Mouse (Mus musculus) lung, embryonic 14.5 days (tissue): ENCODE data around the gene Grip1. TPM values are rescaled to one million over a fixed set of nuclear protein-coding genes. Genes with fewer than 3 reads are reported as not detected.

Experiments used
- ATAC-seq: fragments of 200-750 bp; cut with Nextera tagmentation; 2 replicates; pipeline ENCODE4 v1.8.0; 2017; ENCODE audit warnings: mild to moderate bottlenecking, moderate TSS enrichment, moderate library complexity; ENCODE audit not compliant: insufficient read depth
- DNase-seq: peaks from one replicate; pipeline ENCODE4 v3.0.0-alpha.2; 2015
- H3K27ac ChIP-seq: fragments of 300-500 bp; sonication (generic); 2 replicates; pipeline ENCODE4 v1.5.1; 2014; ENCODE audit warnings: low read depth, mild to moderate bottlenecking, moderate library complexity
- H3K27me3 ChIP-seq: fragments of 300-500 bp; sonication (generic); 2 replicates; pipeline ENCODE4 v1.6.1; 2014; ENCODE audit warnings: low read length, control low read depth; ENCODE audit not compliant: insufficient read depth
- H3K36me3 ChIP-seq: fragments of 300-500 bp; sonication (generic); 2 replicates; pipeline ENCODE4 v1.6.1; 2014; ENCODE audit warnings: control low read depth; ENCODE audit not compliant: insufficient read depth
- H3K4me1 ChIP-seq: fragments of 300-500 bp; sonication (generic); 2 replicates; pipeline ENCODE4 v1.6.1; 2014; ENCODE audit warnings: antibody characterized with exemption, control low read depth; ENCODE audit not compliant: insufficient read depth
- H3K4me2 ChIP-seq: fragments of 300-500 bp; sonication (generic); 2 replicates; pipeline ENCODE4 v1.6.1; 2014; ENCODE audit warnings: mild to moderate bottlenecking
- H3K4me3 ChIP-seq: fragments of 300-500 bp; sonication (generic); 2 replicates; pipeline ENCODE4 v1.5.1; 2014; ENCODE audit warnings: low read depth, low read length
- H3K9ac ChIP-seq: fragments of 300-500 bp; sonication (generic); 2 replicates; pipeline ENCODE4 v1.6.1; 2014
- H3K9me3 ChIP-seq: fragments of 300-500 bp; sonication (generic); 2 replicates; pipeline ENCODE4 v1.6.1; 2016; ENCODE audit warnings: low read depth, low read length, control low read depth
- CTCF ChIP-seq: IDR thresholded peaks from 2 replicates; pipeline ENCODE4 v1.5.1; 2016; ENCODE audit warnings: antibody characterized with exemption, low read depth
- WGBS: fragments of 180-500 bp; shearing (Covaris S2); extraction: QIAGEN DNeasy Blood & Tissue Kit; methylation state at CpG from one replicate; pipeline ENCODE4 v1.1.7; 2014; 5-methylcytosine and 5-hydroxymethylcytosine counted together
- polyA plus RNA-seq: library from polyadenylated mRNA; unstranded; fragments of >200 nt; fragmentation: Nextera tagmentation; extraction: Ambion mirVana; gene quantifications from 2 replicates; pipeline ENCODE4 v1.2.1, GENCODE M21; 2014

Gene Grip1
- polyA plus RNA-seq, 1 experiment from 2014 or later = 2.6 TPM

GRCm38 (mm10) chr10:119423821-119424534, 29.7 kb upstream of the Grip1 start:
- no peaks in the 10 kb centered on the region for H3K27me3 ChIP-seq
- H3K9ac ChIP-seq = no peak overlapping the region
- no peaks in the 10 kb centered on the region for H3K4me1 ChIP-seq
- no peak for ATAC-seq
- no peak for TF ChIP-seq CTCF
- H3K4me3 ChIP-seq = no peak overlapping the region
- 80% methylated on average over 11 of the region's 11 CpGs for WGBS
- no peaks in the 10 kb centered on the region for H3K36me3 ChIP-seq
- DNase-seq = peak; percentile 13
- no peak overlapping the region for H3K27ac ChIP-seq
- no peaks in the 10 kb centered on the region for H3K9me3 ChIP-seq
- H3K4me2 ChIP-seq = no peak overlapping the region

GRCm38 (mm10) chr10:119427653-119428052, 26.0 kb upstream of the Grip1 start:
- H3K4me1 ChIP-seq = no peaks in the 10 kb centered on the region
- no peak overlapping the region for H3K4me2 ChIP-seq
- no peak for ATAC-seq
- no peak for DNase-seq
- H3K36me3 ChIP-seq = no peaks in the 10 kb centered on the region
- WGBS = 88% methylated on average over 7 of the region's 7 CpGs
- TF ChIP-seq CTCF = no peak
- no peak overlapping the region for H3K9ac ChIP-seq
- no peaks in the 10 kb centered on the region for H3K27me3 ChIP-seq
- H3K27ac ChIP-seq = no peak overlapping the region
- no peak overlapping the region for H3K4me3 ChIP-seq
- no peaks in the 10 kb centered on the region for H3K9me3 ChIP-seq

- Histone ChIP-seq H3K27me3 (no peaks in the 10 kb centered on the region), H3K4me2 (no peak overlapping the region), H3K9me3 (no peaks in the 10 kb centered on the region), H3K27ac (no peak overlapping the region), H3K9ac (no peak overlapping the region), H3K4me1 (no peaks in the 10 kb centered on the region), H3K36me3 (no peaks in the 10 kb centered on the region), H3K4me3 (no peak overlapping the region)
- ATAC-seq (no peak), DNase-seq (no peak)
- no peak for TF ChIP-seq CTCF
- WGBS = 63% methylated on average over 7 of the region's 7 CpGs
Observed at GRCm38 (mm10) chr10:119428106-119428505, 25.5 kb upstream of the Grip1 start.

- ATAC-seq = no peak
- H3K27me3 ChIP-seq = no peaks in the 10 kb centered on the region
- no peak overlapping the region for H3K4me3 ChIP-seq
- no peak overlapping the region for H3K4me2 ChIP-seq
- no peak overlapping the region for H3K27ac ChIP-seq
- no peaks in the 10 kb centered on the region for H3K9me3 ChIP-seq
- no peak overlapping the region for H3K9ac ChIP-seq
- no peak for DNase-seq
- 76% methylated on average over 7 of the region's 7 CpGs for WGBS
- H3K36me3 ChIP-seq = no peaks in the 10 kb centered on the region
- H3K4me1 ChIP-seq = no peaks in the 10 kb centered on the region
- TF ChIP-seq CTCF = no peak
Observed at GRCm38 (mm10) chr10:119430240-119430639, 23.4 kb upstream of the Grip1 start.

- WGBS = 67% methylated on average over 6 of the region's 6 CpGs
- no peak overlapping the region for H3K27ac ChIP-seq
Observed at GRCm38 (mm10) chr10:119431801-119432200, 21.8 kb upstream of the Grip1 start.

GRCm38 (mm10) chr10:119435818-119436217, 17.8 kb upstream of the Grip1 start:
- ATAC-seq (no peak), DNase-seq (no peak)
- Histone ChIP-seq H3K36me3 (no peaks in the 10 kb centered on the region), H3K4me3 (no peak overlapping the region), H3K4me1 (no peaks in the 10 kb centered on the region), H3K9ac (no peak overlapping the region), H3K9me3 (no peaks in the 10 kb centered on the region), H3K27me3 (no peaks in the 10 kb centered on the region), H3K4me2 (no peak overlapping the region), H3K27ac (no peak overlapping the region)
- WGBS = 81% methylated on average over 7 of the region's 7 CpGs
- TF ChIP-seq CTCF = no peak

More at GRCm38 (mm10) chr10:119431801-119432200, 21.8 kb upstream of the Grip1 start:
- Histone ChIP-seq H3K4me2 (no peak overlapping the region), H3K4me1 (no peaks in the 10 kb centered on the region), H3K36me3 (no peaks in the 10 kb centered on the region), H3K9me3 (no peaks in the 10 kb centered on the region), H3K9ac (no peak overlapping the region), H3K4me3 (no peak overlapping the region), H3K27me3 (no peaks in the 10 kb centered on the region)
- no peak for ATAC-seq
- no peak for TF ChIP-seq CTCF
- DNase-seq = no peak

GRCm38 (mm10) chr10:119437319-119437718, 16.3 kb upstream of the Grip1 start:
- 67% methylated on average over 3 of the region's 3 CpGs for WGBS
- Histone ChIP-seq H3K9ac (no peak overlapping the region), H3K4me2 (no peak overlapping the region), H3K27ac (no peak overlapping the region), H3K4me3 (no peak overlapping the region), H3K27me3 (no peaks in the 10 kb centered on the region), H3K4me1 (no peaks in the 10 kb centered on the region), H3K9me3 (no peaks in the 10 kb centered on the region), H3K36me3 (no peaks in the 10 kb centered on the region)
- ATAC-seq (no peak), DNase-seq (no peak)
- TF ChIP-seq CTCF = no peak
